Comparison of ENCODE assay signal across 16 mouse cellular contexts in genomic region chr12:108235976-108236555, GRCm38 (mm10). TPM values are rescaled to one million over a fixed set of nuclear protein-coding genes. Genes with fewer than 3 reads are reported as not detected.
DNase-seq lines count a peak whose midpoint lies in the region; ATAC-seq and TF ChIP-seq lines count a peak whose summit lies in the region.
"Had no signal": no experiment of that assay in that cellular context is flagged by ENCODE, and none has a peak within 500 bp of the region (broad histone marks: within the 10 kb centered on the region; RNA-seq: fewer than 3 reads in every experiment).

No protein-coding gene starts in this region.

- peak; percentile 24 for DNase-seq in forebrain, embryonic 14.5 days (ENCODE audit: low spot score)
- DNase-seq in hindbrain, embryonic 11.5 days (ENCODE audit: low spot score): no peak
- no peak for DNase-seq in testis, postnatal 14 days (ENCODE audit: low spot score)
- DNase-seq: adrenal gland, postnatal 36 days; B cell, adult 2 months; cerebellum, postnatal 25 days; kidney, adult 9 months; layer of hippocampus, postnatal 36 days; lung, embryonic 14.5 days; thymus, adult 2 months had no signal

- no peak for TF ChIP-seq POLR2A in myocyte (IDR thresholded peaks at IDR 0.05; ENCODE audit: insufficient read length, low read depth)

- H3K4me1 ChIP-seq in forebrain, embryonic 14.5 days (ENCODE audit: control insufficient read depth, insufficient read depth, low read length): peaks cover 48% of the 10 kb centered on the region
- peaks cover 64% of the 10 kb centered on the region for H3K4me1 ChIP-seq in forebrain, embryonic 16.5 days (replicated peaks; ENCODE audit: control insufficient read depth, insufficient read depth, low read length)
- H3K4me1 ChIP-seq in hindbrain, embryonic 11.5 days (replicated peaks; ENCODE audit: control insufficient read depth, insufficient read depth, low read length): peaks cover 51% of the 10 kb centered on the region
- peaks cover 85% of the 10 kb centered on the region for H3K4me1 ChIP-seq in hindbrain, embryonic 13.5 days (replicated peaks)
- peaks cover 71% of the 10 kb centered on the region for H3K4me1 ChIP-seq in midbrain, embryonic 12.5 days
- peaks cover 73% of the 10 kb centered on the region for H3K4me1 ChIP-seq in midbrain, embryonic 13.5 days (replicated peaks)

- no peak overlapping the region for H3K4me2 ChIP-seq in forebrain, embryonic 14.5 days (ENCODE audit: low read length)
- H3K4me2 ChIP-seq in forebrain, embryonic 16.5 days (ENCODE audit: low read length): no peak overlapping the region
- no peak overlapping the region for H3K4me2 ChIP-seq in hindbrain, embryonic 11.5 days (replicated peaks; ENCODE audit: low read depth, low read length)
- H3K4me2 ChIP-seq in hindbrain, embryonic 13.5 days: no peak overlapping the region
- H3K4me2 ChIP-seq in midbrain, embryonic 12.5 days (replicated peaks): no peak overlapping the region
- H3K4me2 ChIP-seq in midbrain, embryonic 13.5 days (replicated peaks): no peak overlapping the region
- H3K4me2 ChIP-seq in myocyte (ENCODE audit: low read depth): peak overlapping the region; percentile 65
- H3K4me2 ChIP-seq: limb, embryonic 12.5 days; lung, embryonic 14.5 days had no signal

- H3K9ac ChIP-seq in forebrain, embryonic 14.5 days (ENCODE audit: low read length): no peak overlapping the region
- H3K9ac ChIP-seq in forebrain, embryonic 16.5 days (replicated peaks; ENCODE audit: low read depth, low read length): no peak overlapping the region
- H3K9ac ChIP-seq in hindbrain, embryonic 11.5 days (ENCODE audit: low read depth, low read length): no peak overlapping the region
- H3K9ac ChIP-seq in hindbrain, embryonic 13.5 days: no peak overlapping the region
- no peak overlapping the region for H3K9ac ChIP-seq in midbrain, embryonic 12.5 days (replicated peaks)
- no peak overlapping the region for H3K9ac ChIP-seq in midbrain, embryonic 13.5 days (replicated peaks)
- H3K9ac ChIP-seq: limb, embryonic 12.5 days; lung, embryonic 14.5 days had no signal

- 57% methylated on average over 17 of the region's 18 CpGs for WGBS in forebrain, embryonic 14.5 days
- 57% methylated on average over 18 of the region's 18 CpGs for WGBS in forebrain, embryonic 16.5 days
- 76% methylated on average over 17 of the region's 18 CpGs for WGBS in hindbrain, embryonic 11.5 days
- WGBS in hindbrain, embryonic 13.5 days: 65% methylated on average over 18 of the region's 18 CpGs
- WGBS in midbrain, embryonic 12.5 days: 78% methylated on average over 17 of the region's 18 CpGs
- WGBS in midbrain, embryonic 13.5 days: 75% methylated on average over 18 of the region's 18 CpGs

- no peaks in the 10 kb centered on the region for H3K79me2 ChIP-seq in myocyte (ENCODE audit: control insufficient read depth, insufficient read depth)

- H3K36me3 ChIP-seq in forebrain, embryonic 14.5 days (ENCODE audit: control insufficient read depth, insufficient read depth, low read length): no peaks in the 10 kb centered on the region
- H3K36me3 ChIP-seq in forebrain, embryonic 16.5 days (ENCODE audit: control insufficient read depth, insufficient read depth): no peaks in the 10 kb centered on the region
- H3K36me3 ChIP-seq in hindbrain, embryonic 11.5 days (ENCODE audit: control insufficient read depth, insufficient read depth, low read length): no peaks in the 10 kb centered on the region
- no peaks in the 10 kb centered on the region for H3K36me3 ChIP-seq in hindbrain, embryonic 13.5 days
- no peaks in the 10 kb centered on the region for H3K36me3 ChIP-seq in midbrain, embryonic 12.5 days
- H3K36me3 ChIP-seq in midbrain, embryonic 13.5 days: no peaks in the 10 kb centered on the region
- no peaks in the 10 kb centered on the region for H3K36me3 ChIP-seq in myocyte (ENCODE audit: control insufficient read depth, insufficient read depth)
- H3K36me3 ChIP-seq: limb, embryonic 12.5 days had no signal

- H3K27me3 ChIP-seq in forebrain, embryonic 14.5 days (replicated peaks; ENCODE audit: control insufficient read depth, insufficient read depth, low read length): no peaks in the 10 kb centered on the region
- no peaks in the 10 kb centered on the region for H3K27me3 ChIP-seq in forebrain, embryonic 16.5 days (replicated peaks; ENCODE audit: control insufficient read depth, insufficient read depth, low read length)
- no peaks in the 10 kb centered on the region for H3K27me3 ChIP-seq in hindbrain, embryonic 11.5 days (ENCODE audit: control insufficient read depth, insufficient read depth, low read length)
- H3K27me3 ChIP-seq in hindbrain, embryonic 13.5 days: no peaks in the 10 kb centered on the region
- no peaks in the 10 kb centered on the region for H3K27me3 ChIP-seq in midbrain, embryonic 12.5 days
- no peaks in the 10 kb centered on the region for H3K27me3 ChIP-seq in midbrain, embryonic 13.5 days
- no peaks in the 10 kb centered on the region for H3K27me3 ChIP-seq in myocyte (ENCODE audit: control insufficient read depth, insufficient read depth, insufficient read length)

- peak overlapping the region; percentile 14; the same call in 1 of the 2 replicates for H3K27ac ChIP-seq in forebrain, embryonic 14.5 days (ENCODE audit: low read depth, low read length)
- H3K27ac ChIP-seq in forebrain, embryonic 16.5 days (ENCODE audit: low read length): no peak overlapping the region
- 0 out of 2 replicates have a peak overlapping the region, but pooled peaks have one; percentile 13 for H3K27ac ChIP-seq in hindbrain, embryonic 11.5 days (ENCODE audit: low read depth, low read length)
- H3K27ac ChIP-seq in hindbrain, embryonic 13.5 days: no peak overlapping the region; the same call in 1 of the 2 replicates
- peak overlapping the region; percentile 15; the same call in 1 of the 2 replicates for H3K27ac ChIP-seq in midbrain, embryonic 12.5 days (replicated peaks)
- H3K27ac ChIP-seq in midbrain, embryonic 13.5 days: no peak overlapping the region
- H3K27ac ChIP-seq: limb, embryonic 12.5 days had no signal

- no peak for ATAC-seq in forebrain, embryonic 14.5 days
- ATAC-seq in forebrain, embryonic 16.5 days: no peak
- ATAC-seq in hindbrain, embryonic 11.5 days (ENCODE audit: low FRiP score): no peak
- no peak for ATAC-seq in hindbrain, embryonic 13.5 days (ENCODE audit: low FRiP score)
- ATAC-seq in midbrain, embryonic 12.5 days (ENCODE audit: low FRiP score, low read depth): no peak
- no peak for ATAC-seq in midbrain, embryonic 13.5 days

- H3ac ChIP-seq in myocyte (ENCODE audit: control insufficient read depth, insufficient read length): no peak overlapping the region

- no peaks in the 10 kb centered on the region for H3K9me3 ChIP-seq in forebrain, embryonic 14.5 days (replicated peaks; ENCODE audit: control insufficient read depth, low read length)
- H3K9me3 ChIP-seq in forebrain, embryonic 16.5 days (ENCODE audit: control insufficient read depth, low read length): no peaks in the 10 kb centered on the region
- H3K9me3 ChIP-seq in hindbrain, embryonic 11.5 days (ENCODE audit: control insufficient read depth, low read length): no peaks in the 10 kb centered on the region
- no peaks in the 10 kb centered on the region for H3K9me3 ChIP-seq in hindbrain, embryonic 13.5 days
- no peaks in the 10 kb centered on the region for H3K9me3 ChIP-seq in midbrain, embryonic 12.5 days
- H3K9me3 ChIP-seq in midbrain, embryonic 13.5 days: no peaks in the 10 kb centered on the region

- no peak overlapping the region for H3K4me3 ChIP-seq in forebrain, embryonic 14.5 days (ENCODE audit: low read depth, low read length)
- no peak overlapping the region for H3K4me3 ChIP-seq in forebrain, embryonic 16.5 days (replicated peaks; ENCODE audit: low read length)
- no peak overlapping the region for H3K4me3 ChIP-seq in hindbrain, embryonic 11.5 days (ENCODE audit: low read depth, low read length)
- H3K4me3 ChIP-seq in hindbrain, embryonic 13.5 days: no peak overlapping the region
- H3K4me3 ChIP-seq in midbrain, embryonic 12.5 days: no peak overlapping the region
- H3K4me3 ChIP-seq in midbrain, embryonic 13.5 days (replicated peaks): no peak overlapping the region
- H3K4me3 ChIP-seq in myocyte: no peak overlapping the region
- H3K4me3 ChIP-seq: limb, embryonic 12.5 days had no signal

TF ChIP-seq in myocyte, 11 proteins besides CTCF, POLR2A, EP300 and RAD21 (continues in another document):
- TF ChIP-seq MYOG (IDR thresholded peaks at IDR 0.05; ENCODE audit: control insufficient read depth in 1 of 3, insufficient read depth in 1 of 3, insufficient read length in 2 of 3, low read depth in 2 of 3): no peak
- no peak for TF ChIP-seq POLR2AphosphoS2 (IDR thresholded peaks at IDR 0.05; ENCODE audit: insufficient read length, low read depth)

RNA-seq across cellular contexts. Expression of gene Ccdc85c, which starts 39.2 kb away (rescaled TPM):
- 13.6 and 14.5 TPM in 2 replicates for polyA plus RNA-seq in forebrain, embryonic 14.5 days (2014; fragmentation: Nextera tagmentation; extraction: Ambion mirVana)
- 12.0 and 12.9 TPM in 2 replicates for polyA plus RNA-seq in forebrain, embryonic 16.5 days (2015; fragmentation: Nextera tagmentation; extraction: Ambion mirVana)
- 17.2 and 17.8 TPM in 2 replicates for polyA plus RNA-seq in hindbrain, embryonic 11.5 days (2014; fragmentation: Nextera tagmentation; extraction: Ambion mirVana)
- 17.3 and 17.7 TPM in 2 replicates for polyA plus RNA-seq in hindbrain, embryonic 13.5 days (2015; fragmentation: Nextera tagmentation; extraction: Ambion mirVana)
- 17.0 and 21.6 TPM in 2 replicates for polyA plus RNA-seq in midbrain, embryonic 12.5 days (2016; fragmentation: Nextera tagmentation; extraction: Ambion mirVana)
- 19.5 and 21.5 TPM in 2 replicates for polyA plus RNA-seq in midbrain, embryonic 13.5 days (2015; fragmentation: Nextera tagmentation; extraction: Ambion mirVana)
- 6.6 TPM for polyA plus RNA-seq in myocyte (2012; fragmentation: generic; extraction: Trizol)

RNA-seq across cellular contexts. Expression of gene Ccnk, which starts 56.7 kb away (rescaled TPM):
- 8.4 and 10.7 TPM in 2 replicates for polyA plus RNA-seq in forebrain, embryonic 14.5 days (2014; fragmentation: Nextera tagmentation; extraction: Ambion mirVana)
- 3.1 and 3.2 TPM in 2 replicates for polyA plus RNA-seq in forebrain, embryonic 16.5 days (2015; fragmentation: Nextera tagmentation; extraction: Ambion mirVana)
- 8.6 and 10.6 TPM in 2 replicates for polyA plus RNA-seq in hindbrain, embryonic 11.5 days (2014; fragmentation: Nextera tagmentation; extraction: Ambion mirVana)
- 3.8 and 4.0 TPM in 2 replicates for polyA plus RNA-seq in hindbrain, embryonic 13.5 days (2015; fragmentation: Nextera tagmentation; extraction: Ambion mirVana)
- 3.8 and 4.0 TPM in 2 replicates for polyA plus RNA-seq in midbrain, embryonic 12.5 days (2016; fragmentation: Nextera tagmentation; extraction: Ambion mirVana)
- 4.4 and 4.7 TPM in 2 replicates for polyA plus RNA-seq in midbrain, embryonic 13.5 days (2015; fragmentation: Nextera tagmentation; extraction: Ambion mirVana)
- 29.1 TPM for polyA plus RNA-seq in myocyte (2012; fragmentation: generic; extraction: Trizol)

RNA-seq across cellular contexts. Expression of gene Setd3, which starts 57.0 kb away (rescaled TPM):
- polyA plus RNA-seq in forebrain, embryonic 14.5 days (2014; fragmentation: Nextera tagmentation; extraction: Ambion mirVana): 85.9 and 88.9 TPM in 2 replicates
- polyA plus RNA-seq in forebrain, embryonic 16.5 days (2015; fragmentation: Nextera tagmentation; extraction: Ambion mirVana): 104 and 116 TPM in 2 replicates
- polyA plus RNA-seq in hindbrain, embryonic 11.5 days (2014; fragmentation: Nextera tagmentation; extraction: Ambion mirVana): 90.7 and 92.1 TPM in 2 replicates
- polyA plus RNA-seq in hindbrain, embryonic 13.5 days (2015; fragmentation: Nextera tagmentation; extraction: Ambion mirVana): 99.7 and 102 TPM in 2 replicates
- polyA plus RNA-seq in midbrain, embryonic 12.5 days (2016; fragmentation: Nextera tagmentation; extraction: Ambion mirVana): 97.7 and 99.4 TPM in 2 replicates
- 93.6 and 96.6 TPM in 2 replicates for polyA plus RNA-seq in midbrain, embryonic 13.5 days (2015; fragmentation: Nextera tagmentation; extraction: Ambion mirVana)
- polyA plus RNA-seq in myocyte (2012; fragmentation: generic; extraction: Trizol): 54.0 TPM

Comparison
In these comparisons a context has a peak if more than half of its experiments do, and no peak if none do; other contexts are left out.
1. H3K27ac ChIP-seq: peak in forebrain, embryonic 14.5 days (single experiment), hindbrain, embryonic 11.5 days (single experiment) and midbrain, embryonic 12.5 days (single experiment); none in forebrain, embryonic 16.5 days (single experiment), hindbrain, embryonic 13.5 days (single experiment) and midbrain, embryonic 13.5 days (single experiment).